ENCODE assay signal across 8 mouse cellular contexts in genomic region chr2:165326304-165327190, GRCm38 (mm10). TPM values are rescaled to one million over a fixed set of nuclear protein-coding genes. Genes with fewer than 3 reads are reported as not detected.
DNase-seq lines count a peak whose midpoint lies in the region; ATAC-seq and TF ChIP-seq lines count a peak whose summit lies in the region.

TSS of gene Elmo2 (minus strand) at chr2:165326479.

- no peaks in the 10 kb centered on the region for H3K9me3 ChIP-seq in hindbrain, embryonic 10.5 days
- H3K9me3 ChIP-seq in lung, postnatal 0 days (ENCODE audit: low read length), result no peaks in the 10 kb centered on the region

- H3K4me1 ChIP-seq in hindbrain, embryonic 10.5 days (replicated peaks), result peaks cover 62% of the 10 kb centered on the region
- peaks cover 29% of the 10 kb centered on the region; the same call in 1 of the 2 replicates for H3K4me1 ChIP-seq in lung, postnatal 0 days (ENCODE audit: insufficient read depth, low read depth, low read length)

- H3K9ac ChIP-seq in lung, postnatal 0 days (replicated peaks; ENCODE audit: low read depth), result peak within 1 kb of the TSS; percentile 82

- peaks cover 16% of the 10 kb centered on the region for H3K27me3 ChIP-seq in hindbrain, embryonic 10.5 days (ENCODE audit: insufficient read depth, poor library complexity, severe bottlenecking)
- 0 out of 2 replicates have a peak, but pooled peaks cover 2% of the 10 kb centered on the region for H3K27me3 ChIP-seq in lung, postnatal 0 days (replicated peaks; ENCODE audit: insufficient read depth, low read length)

- TF ChIP-seq EP300 in lung, postnatal 0 days (IDR thresholded peaks at IDR 0.05), result peak; percentile 58; the same call in 1 of the 2 replicates

- ATAC-seq in frontal cortex, adult (ENCODE audit: low TSS enrichment), result peak; percentile 89
- peak; percentile 97 for ATAC-seq in lung, postnatal 0 days

- H3K36me3 ChIP-seq in hindbrain, embryonic 10.5 days, result no peaks in the 10 kb centered on the region
- H3K36me3 ChIP-seq in lung, postnatal 0 days (ENCODE audit: insufficient read depth, low read length), result no peaks in the 10 kb centered on the region

- H3K27ac ChIP-seq in hindbrain, embryonic 10.5 days, result peak within 1 kb of the TSS; percentile 91
- H3K27ac ChIP-seq in lung, postnatal 0 days (ENCODE audit: low read length), result peak within 1 kb of the TSS; percentile 86

- peak; percentile 98 for DNase-seq in MN1 (ENCODE audit: low spot score)
- DNase-seq in cerebellum, adult 9-10 months, result peak; percentile 100
- DNase-seq in hindbrain, embryonic 10.5 days (ENCODE audit: low spot score), result peak; percentile 97
- peak; percentile 99 for DNase-seq in layer of hippocampus, adult 9-11 months
- DNase-seq in lung, postnatal 0 days (ENCODE audit: low spot score), result peak; percentile 97
- peak; percentile 98 for DNase-seq in ovary, postnatal 14 days (ENCODE audit: low spot score)
- peak; percentile 99 for DNase-seq in thymus, postnatal 14 days

- peak within 1 kb of the TSS; percentile 87 for H3K4me2 ChIP-seq in lung, postnatal 0 days (replicated peaks; ENCODE audit: low read depth, low read length)

- no peak for TF ChIP-seq CTCF in lung, postnatal 0 days (IDR thresholded peaks at IDR 0.05)

- H3K4me3 ChIP-seq in hindbrain, embryonic 10.5 days, result peak within 1 kb of the TSS; percentile 84
- peak within 1 kb of the TSS; percentile 85 for H3K4me3 ChIP-seq in lung, postnatal 0 days (ENCODE audit: low read depth, low read length)

- under 1% methylated on average over 55 of the region's 55 CpGs for WGBS in hindbrain, embryonic 10.5 days
- 1% methylated on average over 40 of the region's 55 CpGs for WGBS in lung, postnatal 0 days

RNA-seq across cellular contexts. Expression of gene Elmo2, which starts in this region (rescaled TPM):
- 90.0 and 94.6 TPM in 2 replicates for polyA plus RNA-seq in hindbrain, embryonic 10.5 days (2016; fragmentation: Nextera tagmentation; extraction: Ambion mirVana)
- 61.1 and 66.4 TPM in 2 replicates for polyA plus RNA-seq in lung, postnatal 0 days (2015; fragmentation: Nextera tagmentation; extraction: Ambion mirVana)

Comparison
In these comparisons a context has a peak if more than half of its experiments do, and no peak if none do; other contexts are left out.
1. Peak in every context shown above with its lines: DNase-seq, ATAC-seq, H3K4me3 ChIP-seq and H3K27ac ChIP-seq.